Mouse (Mus musculus) left cerebral cortex, adult 9 months (tissue): ENCODE data around the gene Aldh1a2.

Experiments used
- DNase-seq, 2 experiments: peaks; one replicate each; pipeline ENCODE4 v3.0.0; 2022; ENCODE audit warnings: low spot score in 2 of 2

The Aldh1a2 gene

GRCm38 (mm10) chr9:71216036-71216995 is 727 bp downstream of the Aldh1a2 start:
- no peak for DNase-seq

GRCm38 (mm10) chr9:71216996-71217792 is 1.6 kb downstream of the Aldh1a2 start:
- DNase-seq: no peak

- no peak for DNase-seq
These were observed 2.2 kb downstream of the Aldh1a2 start for GRCm38 (mm10) chr9:71217793-71218095.

- DNase-seq: no peak
These were observed 3.6 kb downstream of the Aldh1a2 start for GRCm38 (mm10) chr9:71219161-71219560.

- DNase-seq: no peak
These were observed 4.8 kb downstream of the Aldh1a2 start for GRCm38 (mm10) chr9:71220401-71220800.

- no peak for DNase-seq
These were observed 11.8 kb downstream of the Aldh1a2 start for GRCm38 (mm10) chr9:71227226-71227970.

- DNase-seq: no peak
These were observed 14.4 kb downstream of the Aldh1a2 start for GRCm38 (mm10) chr9:71230011-71230410.

- no peak for DNase-seq
These were observed 21.0 kb downstream of the Aldh1a2 start for GRCm38 (mm10) chr9:71236540-71236939.

- DNase-seq: no peak
These were observed 24.3 kb downstream of the Aldh1a2 start for GRCm38 (mm10) chr9:71239926-71240325.

- DNase-seq: no peak
These were observed 26.2 kb downstream of the Aldh1a2 start for GRCm38 (mm10) chr9:71241515-71242411.

GRCm38 (mm10) chr9:71242412-71242781 is 26.8 kb downstream of the Aldh1a2 start:
- DNase-seq: no peak

GRCm38 (mm10) chr9:71254380-71254779 is 38.8 kb downstream of the Aldh1a2 start:
- no peak for DNase-seq

- DNase-seq: no peak
These were observed 47.1 kb downstream of the Aldh1a2 start for GRCm38 (mm10) chr9:71262711-71263110.

- no peak for DNase-seq
These were observed 54.1 kb downstream of the Aldh1a2 start for GRCm38 (mm10) chr9:71269711-71270110.

- DNase-seq: no peak
These were observed 54.6 kb downstream of the Aldh1a2 start for GRCm38 (mm10) chr9:71270205-71270604.

- peak in 1 of 2 experiments; percentile 4 for DNase-seq
These were observed 60.6 kb downstream of the Aldh1a2 start for GRCm38 (mm10) chr9:71276149-71276721.

- no peak for DNase-seq
These were observed 63.2 kb downstream of the Aldh1a2 start for GRCm38 (mm10) chr9:71278741-71279140.

- no peak for DNase-seq
These were observed 67.6 kb downstream of the Aldh1a2 start for GRCm38 (mm10) chr9:71283156-71283555.

GRCm38 (mm10) chr9:71285231-71285630 is 69.6 kb downstream of the Aldh1a2 start:
- DNase-seq: no peak

- no peak for DNase-seq
These were observed 70.8 kb downstream of the Aldh1a2 start for GRCm38 (mm10) chr9:71286420-71286819.

- DNase-seq: no peak
These were observed 73.1 kb downstream of the Aldh1a2 start for GRCm38 (mm10) chr9:71288738-71289137.
